Mouse (Mus musculus) testis, postnatal 10 days (tissue): ENCODE results near the gene Lipe.

Experiments
- DNase-seq: peaks from one replicate; pipeline ENCODE4 v3.0.0; 2021; ENCODE audit warnings: low spot score

Lipe gene

DNA sequence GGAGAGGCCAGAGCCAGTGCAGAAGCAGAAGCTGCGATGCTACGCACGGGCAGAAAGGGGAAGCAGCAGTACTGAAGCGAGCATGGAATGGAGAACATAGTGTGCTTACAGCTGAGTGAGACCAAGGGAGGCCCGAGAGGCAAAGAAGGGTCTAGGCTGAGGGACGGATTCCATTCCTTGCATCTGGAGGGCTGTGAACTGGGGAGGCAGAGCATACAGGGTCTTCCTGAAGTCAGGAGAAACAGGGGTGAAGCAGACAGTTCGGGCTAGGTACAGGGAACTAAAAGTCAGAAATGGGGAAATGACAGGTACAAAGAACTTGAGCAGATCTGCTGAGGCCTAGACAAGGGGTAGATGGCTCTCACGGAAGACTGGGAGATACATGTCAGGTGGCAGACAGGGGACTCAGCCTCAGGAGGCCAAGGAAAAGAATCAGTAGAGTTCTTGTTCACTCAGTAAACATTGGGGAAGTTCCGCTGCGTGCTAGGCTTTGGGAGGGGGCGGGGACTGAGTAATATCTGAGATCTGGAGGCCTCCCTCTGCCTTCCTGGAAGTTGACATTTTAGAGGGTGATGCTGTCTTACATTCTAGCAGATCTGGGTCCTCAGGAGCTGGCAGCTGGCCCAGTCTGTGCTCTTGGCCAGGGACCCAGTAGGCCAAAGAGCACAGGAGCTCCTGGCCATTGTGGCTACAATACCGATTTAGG is 12.5 kb downstream of the Lipe start:
- DNase-seq, result peak; percentile 82

DNA sequence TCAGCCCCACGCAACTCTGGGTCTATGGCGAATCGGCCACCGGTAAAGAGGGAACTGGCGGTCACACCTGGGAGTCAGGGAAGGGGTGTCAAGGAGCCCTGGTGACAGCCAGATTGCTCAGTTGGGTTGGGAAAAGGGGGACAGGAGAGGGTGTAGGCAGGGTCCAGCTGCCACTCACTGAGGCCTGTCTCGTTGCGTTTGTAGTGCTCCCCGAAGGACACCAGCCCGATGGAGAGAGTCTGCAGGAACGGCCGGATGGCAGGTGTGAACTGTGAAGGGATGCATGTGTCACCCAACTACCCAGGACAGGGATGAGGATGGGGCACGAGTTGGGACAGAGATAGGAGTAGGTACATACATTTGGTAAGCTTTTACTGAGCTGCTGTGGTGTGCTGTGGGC is 13.3 kb downstream of the Lipe start:
- no peak for DNase-seq

DNA sequence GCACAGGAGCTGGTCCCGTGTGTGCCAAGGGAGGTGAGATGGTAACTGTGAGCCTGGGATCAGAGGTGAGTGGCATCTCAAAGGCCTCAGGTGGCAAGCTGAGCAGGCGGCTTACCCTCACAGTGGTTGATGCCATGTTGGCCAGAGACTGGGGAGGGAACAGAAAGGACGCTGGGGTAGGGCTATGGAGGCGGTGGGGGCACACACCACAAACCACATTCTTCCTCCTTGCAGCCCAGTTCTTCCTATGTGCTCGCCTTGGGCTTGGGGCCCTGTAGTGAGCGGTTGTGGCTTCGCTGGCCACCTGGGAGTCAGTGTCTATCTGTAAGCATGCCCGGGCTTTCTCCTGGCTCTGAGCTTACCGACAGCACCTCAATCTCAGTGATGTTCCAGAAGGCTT is 13.7 kb downstream of the Lipe start:
- no peak for DNase-seq

DNA sequence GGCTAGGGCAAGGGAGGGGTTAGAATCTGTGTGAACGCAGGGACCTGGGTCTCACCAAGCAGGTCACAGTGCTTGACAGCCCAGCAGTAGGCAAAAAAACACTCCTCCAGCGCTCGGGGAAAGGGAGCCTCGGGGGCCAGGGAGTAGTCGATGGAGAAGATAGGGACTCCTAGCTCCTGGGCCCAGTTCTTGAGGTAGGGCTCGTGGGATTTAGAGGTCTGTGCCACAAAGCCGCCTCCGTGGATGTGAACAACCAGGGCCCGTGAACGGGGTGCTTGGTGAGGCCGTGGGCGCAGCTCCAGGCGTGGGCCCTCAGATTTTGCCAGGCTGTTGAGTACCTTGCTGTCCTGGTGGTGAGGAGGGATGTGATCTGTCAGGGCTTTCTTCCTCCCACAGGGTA is 14.2 kb downstream of the Lipe start:
- no peak for DNase-seq

DNA sequence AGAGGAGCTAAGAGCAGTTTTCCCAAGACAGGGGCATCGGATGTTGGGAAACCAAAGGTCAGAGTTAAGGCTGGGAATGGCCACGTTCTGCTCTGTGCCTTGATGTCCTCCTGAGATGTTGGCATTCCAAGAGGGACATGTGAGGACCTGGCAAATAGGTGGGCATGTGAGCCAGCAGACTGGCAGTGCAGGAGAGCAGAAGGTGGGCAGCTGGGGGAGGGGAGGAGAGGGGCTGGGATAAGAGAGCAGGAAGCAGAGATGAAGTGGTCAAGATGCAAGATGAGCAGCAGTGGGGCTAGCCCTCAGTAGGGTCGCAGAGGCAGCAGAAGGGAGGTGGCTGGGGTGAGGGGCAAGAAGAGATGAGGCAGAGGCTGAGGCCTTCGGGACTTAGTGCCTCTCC is 14.6 kb downstream of the Lipe start:
- DNase-seq, result no peak

DNA sequence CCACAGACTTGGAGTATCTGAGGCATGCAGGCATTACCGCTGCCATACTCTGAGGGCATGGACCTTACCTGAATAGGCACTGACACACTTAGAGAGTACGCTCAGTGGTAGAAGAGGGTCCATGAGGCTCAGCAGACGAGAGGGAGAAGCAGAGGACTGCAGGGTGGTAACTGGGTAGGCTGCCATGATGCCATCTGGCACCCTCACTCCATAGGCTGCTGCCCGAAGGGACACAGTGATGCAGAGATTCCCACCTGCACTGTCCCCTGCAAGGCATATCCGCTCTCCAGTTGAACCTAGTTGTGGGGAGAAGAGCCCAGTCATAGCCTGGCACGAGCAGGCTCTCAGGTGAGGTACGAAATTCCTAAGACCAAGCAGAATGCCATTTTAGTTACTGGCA is 15.1 kb downstream of the Lipe start:
- DNase-seq, result no peak

DNA sequence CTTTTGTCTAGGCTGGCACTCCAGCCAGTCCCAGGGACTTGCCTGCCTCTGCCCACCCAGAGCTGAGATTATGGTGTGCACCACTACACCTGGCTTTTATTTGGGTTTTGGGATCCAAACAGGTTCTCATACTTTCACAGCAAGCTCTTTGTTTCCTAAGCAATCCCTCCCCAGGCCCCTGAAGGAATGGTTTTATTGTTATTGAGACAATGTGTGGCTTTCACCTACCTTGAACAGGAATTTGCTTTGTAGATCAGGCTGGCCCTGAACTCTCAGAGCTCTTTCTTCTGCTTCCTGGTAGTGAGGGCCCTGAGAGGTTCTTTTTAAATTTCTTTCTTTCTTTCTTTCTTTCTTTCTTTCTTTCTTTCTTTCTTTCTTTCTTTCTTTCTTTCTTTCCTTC is 16.0 kb downstream of the Lipe start:
- DNase-seq, result no peak

DNA sequence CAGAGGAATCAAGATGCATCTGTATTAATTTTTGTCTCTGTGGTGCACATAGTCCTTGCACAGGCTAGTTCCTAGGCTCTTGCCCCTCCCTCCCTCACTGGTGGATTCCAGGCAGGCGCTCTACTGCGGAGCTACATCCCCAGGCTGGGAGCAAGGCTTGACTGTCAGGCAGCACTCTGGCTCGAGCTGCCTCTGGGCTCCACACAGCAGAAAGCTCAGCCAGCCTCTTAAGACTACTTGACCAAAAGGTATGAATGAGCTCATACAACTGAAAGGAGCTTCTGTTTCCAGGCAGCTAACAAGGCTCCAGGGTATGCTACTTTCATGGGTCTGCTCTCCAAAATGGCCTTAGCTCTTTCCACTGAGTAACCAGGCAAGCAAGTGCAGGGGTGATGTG is 17.2 kb downstream of the Lipe start:
- DNase-seq, result no peak

DNA sequence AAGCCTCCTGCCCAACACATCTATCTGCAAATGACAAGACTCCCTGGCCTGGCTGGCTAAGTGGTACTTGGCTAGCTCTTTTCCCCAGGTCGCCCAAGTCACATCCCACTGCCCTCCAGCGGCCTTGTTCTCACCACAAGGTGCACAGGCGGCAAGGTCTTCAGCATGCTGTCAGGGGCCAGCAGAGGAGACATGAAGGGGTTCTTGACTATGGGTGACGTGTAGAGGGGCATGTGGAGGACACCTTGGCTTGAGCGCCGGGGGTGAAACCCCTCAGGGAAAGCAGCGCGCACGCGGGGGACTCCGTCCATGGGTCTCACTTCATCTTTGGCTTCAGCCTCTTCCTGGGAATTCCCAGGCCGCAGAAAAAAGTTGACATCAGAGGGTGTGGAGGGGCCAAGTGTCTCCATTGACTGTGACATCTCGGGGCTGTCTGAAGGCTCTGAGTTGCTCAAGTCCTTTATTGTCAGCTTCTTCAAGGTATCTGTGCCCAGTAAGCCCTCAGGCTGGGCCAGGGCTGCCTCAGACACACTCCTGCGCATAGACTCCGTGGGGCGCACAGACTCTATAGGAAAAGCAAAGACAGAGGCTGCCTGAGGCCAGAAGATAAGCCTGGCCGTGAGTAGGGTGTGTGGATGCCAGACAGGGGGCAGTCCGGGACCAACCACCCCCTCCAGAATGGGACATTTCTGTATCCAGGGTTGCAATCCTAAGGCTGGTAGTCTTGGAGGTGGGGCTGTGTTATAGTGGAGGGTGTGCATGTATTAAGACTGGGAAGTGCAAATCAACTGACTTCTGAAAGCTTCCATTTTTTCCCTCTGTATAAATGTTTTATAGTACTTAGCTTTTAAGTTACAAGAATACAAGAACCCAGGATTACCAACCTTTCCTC is 17.9 kb downstream of the Lipe start:
- DNase-seq, result no peak

DNA sequence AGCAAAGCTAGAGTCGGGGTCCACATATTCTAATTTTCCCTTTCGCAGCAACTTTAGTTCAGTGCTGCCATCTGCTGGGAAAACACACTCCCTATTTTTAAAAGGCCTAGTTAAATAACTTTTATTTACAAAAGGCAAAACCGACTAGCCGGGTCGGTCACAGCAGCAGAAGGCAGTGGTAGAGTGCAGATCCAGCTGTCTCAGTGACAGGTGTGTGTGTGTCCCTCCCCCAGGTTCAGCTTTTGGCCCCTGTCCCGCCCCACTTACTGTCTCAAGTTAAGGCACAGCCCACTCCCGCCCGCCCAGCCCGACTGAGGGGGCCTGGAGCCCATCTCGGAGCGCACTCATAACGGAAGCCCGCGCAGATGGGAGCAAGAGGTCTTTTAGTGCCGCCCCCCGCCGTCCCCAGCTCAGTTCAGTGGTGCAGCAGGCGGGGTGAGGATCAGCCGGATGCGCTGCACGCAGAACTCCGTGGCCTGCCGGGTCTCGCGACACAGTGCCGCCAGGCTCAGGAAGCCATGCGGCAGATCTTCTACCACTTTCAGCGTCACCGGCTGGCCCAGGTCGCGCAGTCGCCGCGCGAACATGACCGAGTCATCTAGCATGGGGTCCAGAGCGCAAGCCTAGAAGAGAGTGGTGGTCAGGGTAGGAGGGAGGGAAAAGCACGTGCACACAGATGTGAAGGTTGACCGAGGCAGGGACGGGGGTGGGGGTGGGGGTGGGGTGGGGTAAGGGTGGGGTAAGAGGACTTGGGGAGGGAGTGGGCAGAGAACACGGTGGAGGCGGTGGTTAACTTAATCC is 18.8 kb downstream of the Lipe start:
- DNase-seq, result peak; percentile 75

DNA sequence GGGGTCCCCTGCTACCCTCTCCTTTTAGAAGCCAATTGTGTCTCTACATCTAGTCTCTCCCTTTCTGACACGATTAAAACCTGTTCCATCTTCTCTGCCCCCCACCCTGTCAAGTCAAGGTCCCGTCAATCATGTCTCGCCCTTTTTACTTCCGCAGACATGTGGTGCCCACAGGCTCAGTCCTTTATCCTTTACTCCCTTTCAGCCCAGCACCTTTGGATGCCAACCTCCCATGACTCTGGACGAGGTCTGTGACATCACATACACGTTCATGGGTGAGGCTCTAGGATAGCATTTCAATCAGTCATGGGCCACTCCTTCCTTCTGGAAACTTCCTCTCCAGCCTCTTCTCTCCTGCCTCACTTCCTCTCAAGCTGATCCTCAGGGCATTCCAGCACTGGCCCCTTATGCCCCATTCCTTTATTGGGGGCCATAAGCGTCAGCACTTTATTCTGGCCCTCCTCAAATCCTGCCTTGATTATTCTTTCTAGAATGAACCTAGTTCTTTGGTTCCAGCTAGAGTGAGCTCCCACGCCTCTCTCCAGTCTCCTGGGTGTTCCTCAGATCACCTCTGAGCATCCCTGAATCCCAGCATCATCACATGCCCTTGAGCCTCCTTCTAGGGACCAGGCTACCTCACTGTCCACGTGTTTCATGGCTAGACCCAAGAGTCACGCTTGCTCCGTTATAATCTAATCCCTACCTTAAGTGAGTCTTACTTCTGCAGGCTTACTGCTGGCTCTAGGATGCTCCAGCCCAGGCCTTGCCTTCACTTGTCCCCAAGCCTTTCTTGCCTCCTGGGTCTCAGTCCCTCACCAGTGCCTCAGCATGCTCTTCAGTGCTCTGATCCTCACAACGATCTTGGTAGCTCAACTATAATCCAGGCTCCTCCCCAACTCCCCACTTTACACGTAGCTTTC is 20.1 kb downstream of the Lipe start:
- DNase-seq, result no peak

DNA sequence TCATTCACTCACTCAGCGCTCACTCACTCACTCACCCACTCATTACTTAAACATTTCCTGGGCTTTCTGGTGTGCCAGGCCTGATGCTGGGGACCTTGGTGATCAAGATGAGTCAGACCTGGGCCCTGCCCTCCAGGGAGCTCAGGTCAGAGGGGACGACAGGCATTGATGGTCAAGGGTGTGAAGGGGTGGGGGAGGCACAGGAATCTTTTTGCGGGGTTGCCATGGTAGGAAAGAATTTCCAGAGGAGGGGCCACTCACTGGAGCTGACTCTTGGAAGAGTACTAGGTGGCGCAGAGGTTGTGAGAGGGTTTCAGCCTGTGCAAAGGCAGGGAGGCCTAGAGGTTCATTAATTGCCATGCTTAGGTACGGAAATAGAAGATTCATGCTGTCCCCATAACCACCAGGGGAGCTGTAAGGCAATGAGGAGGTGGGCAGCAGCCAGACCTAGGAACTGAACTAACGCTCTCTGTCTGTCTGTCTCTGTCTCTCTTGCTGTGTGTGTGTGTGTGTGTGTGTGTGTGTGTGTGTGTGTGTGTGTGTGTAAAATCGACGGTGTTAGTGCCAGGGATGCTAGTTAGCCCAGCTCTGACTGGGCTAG is 21.3 kb downstream of the Lipe start:
- DNase-seq, result no peak

DNA sequence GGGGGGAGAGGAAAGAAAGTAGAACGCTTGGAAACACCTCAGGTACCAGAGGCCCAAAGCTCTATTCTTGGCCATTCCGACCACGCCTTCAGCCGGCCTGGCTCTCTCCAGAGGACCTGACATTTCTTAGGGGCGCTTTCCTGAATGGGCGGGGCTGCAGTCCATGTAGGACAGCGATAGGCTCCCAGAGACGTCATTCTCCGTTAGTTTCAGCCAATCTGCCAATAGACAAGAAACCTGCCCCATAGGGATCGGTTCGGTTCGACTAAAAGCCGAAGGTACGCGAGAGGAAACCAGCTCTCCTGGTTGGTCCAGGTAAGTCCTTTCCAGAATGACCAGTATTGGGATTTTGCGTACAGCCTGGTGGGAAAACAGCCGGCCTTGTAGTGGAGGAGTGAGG is 22.0 kb downstream of the Lipe start:
- peak; percentile 86 for DNase-seq

DNA sequence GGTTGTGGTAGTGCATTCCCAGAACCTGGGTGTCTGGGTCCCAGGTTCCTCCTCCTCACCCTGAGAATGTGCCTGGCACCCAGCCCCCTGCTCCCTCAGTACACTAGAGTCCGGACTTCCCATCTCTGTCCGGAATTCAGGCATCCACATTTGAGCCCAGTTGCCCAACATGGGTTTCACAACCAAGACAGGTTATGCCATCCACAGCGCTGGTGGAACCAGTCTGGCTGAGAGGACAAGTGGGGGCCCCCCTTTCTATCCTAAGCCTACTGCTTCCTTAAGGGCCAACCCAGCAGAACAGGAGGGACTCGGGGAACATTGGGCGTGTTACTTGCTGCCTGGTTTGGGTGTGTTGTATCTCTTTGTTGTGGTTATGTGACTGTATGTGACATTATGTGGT is 26.1 kb downstream of the Lipe start:
- no peak for DNase-seq

DNA sequence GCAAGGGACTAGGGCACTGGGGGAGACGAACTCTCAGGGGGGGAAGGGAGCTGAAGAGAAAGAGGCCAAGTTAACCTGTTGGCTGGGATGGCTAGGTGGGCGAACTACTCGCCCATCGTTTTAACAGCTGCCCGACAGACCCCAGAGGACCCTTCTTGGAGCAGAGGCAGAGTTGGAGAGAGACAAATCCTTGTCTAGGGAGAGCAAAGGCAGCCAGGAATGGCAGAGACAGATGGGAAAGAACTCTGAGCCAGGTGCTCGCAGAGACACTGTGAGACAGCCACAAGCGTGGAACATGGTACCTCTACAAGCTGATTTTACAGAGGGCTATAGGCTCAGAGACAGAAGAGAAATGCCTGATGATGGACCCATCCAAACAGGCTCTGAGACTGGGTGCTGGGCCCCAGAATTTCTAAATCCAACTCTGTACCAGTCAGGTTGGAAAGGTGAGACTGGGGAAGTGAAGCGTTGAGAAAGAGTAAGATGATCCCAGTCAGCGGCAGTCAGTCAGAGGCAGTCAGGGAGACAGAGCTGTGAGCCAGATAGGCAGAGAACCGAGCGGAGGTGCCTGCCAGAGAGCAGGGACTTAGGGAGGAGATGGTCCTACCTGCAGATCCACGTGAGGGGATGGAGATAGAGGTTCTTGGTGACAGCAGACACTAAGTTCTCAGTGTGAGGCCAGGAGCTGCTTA is 29.3 kb downstream of the Lipe start, which contains the start of gene Cnfn:
Gene Cnfn (minus strand): TSS at position 667 of the 692 bp plus-strand sequence.
- no peak for DNase-seq

DNA sequence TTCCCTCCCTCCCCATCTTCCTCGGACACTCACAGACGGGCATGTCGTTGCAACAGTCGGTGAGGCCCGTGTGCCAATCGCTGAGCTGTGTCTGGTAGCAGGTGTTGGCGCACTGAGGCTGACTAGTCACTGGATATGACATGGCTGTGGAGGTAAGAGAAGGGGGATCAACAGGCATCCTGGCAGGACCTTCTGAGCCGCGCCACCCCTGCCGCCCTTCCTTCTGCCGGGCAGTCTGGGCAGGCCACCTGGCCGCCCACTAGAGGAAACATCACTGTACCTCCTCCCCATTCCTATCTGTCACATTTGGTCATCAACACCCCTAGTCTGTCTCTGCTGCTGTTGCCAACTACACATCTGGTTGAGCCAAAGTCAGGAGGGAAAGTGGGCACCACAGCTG is 30.2 kb downstream of the Lipe start:
- DNase-seq, result no peak

DNA sequence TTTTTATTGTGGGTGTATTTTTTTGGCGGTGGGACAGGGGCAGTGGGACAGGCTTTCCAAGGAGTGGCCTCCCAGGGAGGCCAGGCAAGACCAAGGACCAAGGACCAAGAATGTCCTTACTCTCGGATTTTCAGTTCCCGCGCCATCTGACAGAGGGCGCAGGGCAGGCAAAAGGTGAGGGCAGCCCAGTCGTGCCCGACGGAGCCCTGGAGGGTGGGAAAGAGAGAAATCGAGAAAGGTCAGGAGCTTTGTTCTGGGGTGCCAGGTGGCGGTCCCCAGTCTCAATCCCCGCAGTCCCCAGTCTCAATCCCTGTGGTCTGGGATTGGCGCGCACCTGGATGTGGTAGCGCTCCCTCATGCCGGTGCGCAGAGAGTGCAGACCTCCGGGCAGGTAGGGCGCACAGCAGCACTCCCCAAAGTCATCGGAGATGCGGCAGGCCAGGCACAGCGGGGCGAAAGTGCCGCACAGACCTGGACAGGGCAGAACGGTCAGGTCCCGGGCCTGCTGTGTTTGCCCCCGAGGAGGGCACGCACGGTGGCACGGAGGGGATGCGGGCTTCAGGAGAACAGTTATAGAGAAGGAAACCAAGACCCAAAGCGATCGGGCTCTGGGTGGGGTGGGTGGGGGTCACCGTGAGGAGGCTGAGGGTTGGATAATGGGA is 30.7 kb downstream of the Lipe start:
- no peak for DNase-seq

DNA sequence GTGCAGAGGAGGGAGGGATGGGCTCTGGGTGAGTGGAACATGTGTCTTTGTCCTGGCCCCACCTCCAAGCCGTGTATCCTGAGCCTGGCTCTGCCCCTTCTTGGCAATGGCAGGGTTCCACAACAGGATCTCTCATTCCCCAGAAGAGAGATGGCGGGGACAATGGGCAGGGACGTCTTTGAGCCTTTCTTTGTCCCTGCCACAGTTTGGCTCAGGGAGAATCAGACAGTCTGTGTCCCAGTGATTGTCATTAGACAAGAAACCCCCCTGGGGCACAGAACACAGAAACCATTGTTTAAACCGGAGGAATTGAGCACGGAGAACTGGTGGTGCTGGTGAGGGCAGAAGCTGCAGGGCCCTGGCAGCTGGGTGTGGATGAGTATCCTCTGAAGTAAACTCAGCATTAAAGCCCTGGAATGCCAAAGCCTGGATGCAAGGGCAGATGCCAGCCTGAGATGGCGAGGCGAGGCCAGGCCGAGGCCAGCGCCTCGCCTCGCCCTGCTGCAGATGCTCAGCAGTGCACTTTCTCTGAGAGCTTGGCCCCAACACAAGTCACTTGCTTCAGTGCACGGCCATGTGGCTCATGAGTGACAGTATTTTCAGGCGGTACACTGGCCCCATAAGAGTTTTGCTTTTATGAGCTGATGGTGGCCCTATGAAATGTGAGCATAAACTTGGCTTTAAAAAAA is 32.4 kb downstream of the Lipe start:
- no peak for DNase-seq

DNA sequence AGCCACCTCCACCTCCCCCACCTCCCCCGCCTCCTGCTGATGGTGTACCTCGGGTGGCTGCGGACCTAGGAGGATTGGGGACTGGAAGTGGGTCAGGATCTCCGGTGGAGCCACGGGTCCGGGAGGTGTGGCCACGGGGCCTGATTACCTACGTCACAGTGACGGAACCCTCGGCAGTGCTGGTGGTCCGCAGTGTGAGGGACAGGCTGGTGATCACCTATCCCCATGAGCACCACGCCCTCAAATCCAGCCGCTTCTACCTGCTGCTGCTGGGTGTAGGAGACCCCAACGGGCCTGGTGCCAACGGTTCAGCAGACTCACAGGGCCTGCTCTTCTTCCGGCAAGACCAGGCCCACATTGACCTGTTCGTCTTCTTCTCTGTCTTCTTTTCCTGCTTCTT is 34.9 kb downstream of the Lipe start:
- no peak for DNase-seq
